Comparison of ENCODE assay signal across 18 mouse cellular contexts in the genomic region with DNA sequence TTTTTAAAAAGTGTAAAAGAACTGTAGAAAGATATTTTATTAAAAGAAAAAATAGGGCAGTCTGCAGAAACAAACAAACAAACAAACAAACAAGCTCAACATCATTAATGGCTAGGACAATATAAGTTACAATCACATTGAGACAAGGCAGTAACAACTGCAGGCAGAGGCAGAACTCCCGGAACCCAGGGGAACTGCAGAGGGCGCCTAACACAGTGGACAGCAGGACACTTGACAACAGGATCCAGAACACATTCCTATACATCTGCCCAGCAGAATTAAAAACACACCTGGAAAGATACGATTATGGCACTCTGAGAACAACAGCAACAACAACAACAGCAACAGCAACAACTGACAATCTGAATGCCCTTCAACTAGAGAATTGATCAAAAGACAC.
DNase-seq lines count a peak whose midpoint lies in the region; TF ChIP-seq lines count a peak whose summit lies in the region.
"Had no signal": no experiment of that assay in that cellular context is flagged by ENCODE, and none has a peak within 500 bp of the region (broad histone marks: within the 10 kb centered on the region; RNA-seq: fewer than 3 reads in every experiment).

No protein-coding gene starts in this region.

- no peaks in the 10 kb centered on the region for H3K9me3 ChIP-seq in CH12.LX (replicated peaks; ENCODE audit: low read length)
- no peaks in the 10 kb centered on the region for H3K9me3 ChIP-seq in ES-Bruce4 (replicated peaks; ENCODE audit: control insufficient read depth, insufficient read depth, low read length, poor library complexity, severe bottlenecking)
- H3K9me3 ChIP-seq: forebrain, embryonic 12.5 days; heart, embryonic 13.5 days; hindbrain, embryonic 12.5 days; intestine, embryonic 15.5 days; limb, embryonic 13.5 days; midbrain, embryonic 12.5 days had no signal

- intact Hi-C loops in heart, postnatal 10 days (cut with DNase I) = loop anchor here (5.0 kb wide), 2 partner anchors 135 to 290 kb away; a partner anchor contains a TSS

- in situ Hi-C loops in CH12.LX (cut with MboI; ENCODE audit: low pct_ligation_motif_present, low pct_unique_long_range_greater_than_20kb, low sequenced_read_pairs) = no loop called here

- TF ChIP-seq CTCF in layer of hippocampus, adult 2 months (conservative IDR thresholded peaks at IDR 0.05) = peak; percentile 47
- TF ChIP-seq CTCF in CH12.LX (conservative IDR thresholded peaks at IDR 0.05 in 1 of 2, IDR thresholded peaks at IDR 0.05 in 1 of 2; ENCODE audit: low read depth in 2 of 2, low read length in 2 of 2) = peak in 1 of 2 experiments; percentile 25; a peak in 2 of 4 replicates
- TF ChIP-seq CTCF in ES-Bruce4 (IDR thresholded peaks at IDR 0.05; ENCODE audit: low read depth, low read length) = peak; percentile 25

- H3K4me3 ChIP-seq in layer of hippocampus, adult 2 months = no peak overlapping the region
- no peak overlapping the region for H3K4me3 ChIP-seq in CH12.LX (replicated peaks in 1 of 3; ENCODE audit: low read depth in 2 of 3, low read length in 2 of 3, poor library complexity in 1 of 3)
- H3K4me3 ChIP-seq in ES-Bruce4 (ENCODE audit: low read depth, low read length) = no peak overlapping the region
- H3K4me3 ChIP-seq: forebrain, embryonic 12.5 days; heart, embryonic 13.5 days; hindbrain, embryonic 12.5 days; intestine, embryonic 15.5 days; limb, embryonic 13.5 days; midbrain, embryonic 12.5 days had no signal

- TF ChIP-seq EP300 in CH12.LX (IDR thresholded peaks at IDR 0.05; ENCODE audit: low read length) (no peak), ES-Bruce4 (IDR thresholded peaks at IDR 0.05; ENCODE audit: insufficient read depth, low read depth, low read length) (no peak)

- TF ChIP-seq RAD21 in CH12.LX (IDR thresholded peaks at IDR 0.05; ENCODE audit: low read depth, low read length) = no peak; the same call in 1 of the 2 replicates

- H3K79me2 ChIP-seq in CH12.LX (replicated peaks; ENCODE audit: control insufficient read depth, extremely low read depth, insufficient read depth, poor library complexity, severe bottlenecking) = no peaks in the 10 kb centered on the region

- H3K27me3 ChIP-seq in CH12.LX (replicated peaks) (no peaks in the 10 kb centered on the region), ES-Bruce4 (ENCODE audit: control insufficient read depth, insufficient read depth, low read length, poor library complexity, severe bottlenecking) (no peaks in the 10 kb centered on the region)
- H3K27me3 ChIP-seq: forebrain, embryonic 12.5 days; heart, embryonic 13.5 days; hindbrain, embryonic 12.5 days; intestine, embryonic 15.5 days; limb, embryonic 13.5 days; midbrain, embryonic 12.5 days had no signal

- no peaks in the 10 kb centered on the region for H3K4me1 ChIP-seq in CH12.LX (ENCODE audit: control insufficient read depth in 1 of 2, insufficient read depth in 2 of 2)
- H3K4me1 ChIP-seq in ES-Bruce4 (ENCODE audit: control insufficient read depth, insufficient read depth, low read length) = no peaks in the 10 kb centered on the region
- H3K4me1 ChIP-seq: forebrain, embryonic 12.5 days; heart, embryonic 13.5 days; hindbrain, embryonic 12.5 days; intestine, embryonic 15.5 days; limb, embryonic 13.5 days; midbrain, embryonic 12.5 days had no signal

- no peak overlapping the region for H3K27ac ChIP-seq in layer of hippocampus, adult 2 months
- H3K27ac ChIP-seq in CH12.LX (ENCODE audit: insufficient read depth, low read depth) = no peak overlapping the region
- no peak overlapping the region for H3K27ac ChIP-seq in ES-Bruce4 (ENCODE audit: insufficient read depth, low read length)
- H3K27ac ChIP-seq: forebrain, embryonic 12.5 days; heart, embryonic 13.5 days; hindbrain, embryonic 12.5 days; intestine, embryonic 15.5 days; limb, embryonic 13.5 days; midbrain, embryonic 12.5 days had no signal

- dilution Hi-C loops in CH12.LX (cut with MboI; ENCODE audit: extremely low pct_ligation_motif_present, extremely low pct_unique_long_range_greater_than_20kb, low sequenced_read_pairs) = no loop called here

- peak; percentile 20 for DNase-seq in heart, postnatal 4 days
- DNase-seq in heart, postnatal 10 days = no peak
- DNase-seq in layer of hippocampus, adult 2 months (ENCODE audit: low spot score in 2 of 2) = no peak
- no peak for DNase-seq in layer of hippocampus, postnatal 10 days (ENCODE audit: low spot score in 2 of 2)
- no peak for DNase-seq in CH12.LX (ENCODE audit: extremely low read depth)
- DNase-seq in testis, postnatal 14 days (ENCODE audit: low spot score) = no peak
- DNase-seq: adrenal gland, adult 8-10 months; cerebellum, adult 18-20 months; cerebellum, postnatal 36 days; right cerebral cortex, postnatal 25 days; thymus, postnatal 25 days had no signal

- no peak for TF ChIP-seq POLR2A in CH12.LX (IDR thresholded peaks at IDR 0.05; ENCODE audit: low read depth, low read length)
- TF ChIP-seq POLR2A in ES-Bruce4 (IDR thresholded peaks at IDR 0.05; ENCODE audit: insufficient read depth, low read length) = no peak

- peaks cover 0 to 2% of the 10 kb centered on the region in 2 experiments for H3K36me3 ChIP-seq in CH12.LX (replicated peaks in 1 of 2; ENCODE audit: control insufficient read depth in 1 of 2, insufficient read depth in 1 of 2, low read length in 1 of 2)
- no peaks in the 10 kb centered on the region for H3K36me3 ChIP-seq in ES-Bruce4 (ENCODE audit: control insufficient read depth, insufficient read depth, low read length, poor library complexity, severe bottlenecking)
- H3K36me3 ChIP-seq: intestine, embryonic 15.5 days had no signal

- H3K4me2 ChIP-seq in CH12.LX (ENCODE audit: insufficient read depth, low read depth, poor library complexity, severe bottlenecking) = no peak overlapping the region
- H3K4me2 ChIP-seq: forebrain, embryonic 12.5 days; heart, embryonic 13.5 days; hindbrain, embryonic 12.5 days; intestine, embryonic 15.5 days; limb, embryonic 13.5 days; midbrain, embryonic 12.5 days had no signal

- H3K9ac ChIP-seq in CH12.LX (ENCODE audit: insufficient read depth, low read depth) (no peak overlapping the region), ES-Bruce4 (ENCODE audit: low read depth, poor library complexity, severe bottlenecking) (no peak overlapping the region)
- H3K9ac ChIP-seq: forebrain, embryonic 12.5 days; heart, embryonic 13.5 days; hindbrain, embryonic 12.5 days; intestine, embryonic 15.5 days; limb, embryonic 13.5 days; midbrain, embryonic 12.5 days had no signal

TF ChIP-seq in CH12.LX, 34 proteins besides CTCF, POLR2A, EP300 and RAD21:
- TF ChIP-seq JUN (IDR thresholded peaks at IDR 0.05; ENCODE audit: insufficient read depth, low read depth, low read length) = no peak
- no peak for TF ChIP-seq MAX (IDR thresholded peaks at IDR 0.05; ENCODE audit: low read length)
- TF ChIP-seq TBP (conservative IDR thresholded peaks at IDR 0.05; ENCODE audit: low read depth, low read length) = no peak
- peak; percentile 26; the same call in 1 of the 2 replicates for TF ChIP-seq SMC3 (IDR thresholded peaks at IDR 0.05; ENCODE audit: low read depth, low read length)
